Mouse (Mus musculus) liver (tissue): Measurements from ENCODE around the gene Slc9a5.

Experiments
- DNase-seq: peaks from one replicate; pipeline ENCODE4 v3.0.0-alpha.2; 2020; ENCODE audit warnings: mixed read lengths

The Slc9a5 gene

DNA sequence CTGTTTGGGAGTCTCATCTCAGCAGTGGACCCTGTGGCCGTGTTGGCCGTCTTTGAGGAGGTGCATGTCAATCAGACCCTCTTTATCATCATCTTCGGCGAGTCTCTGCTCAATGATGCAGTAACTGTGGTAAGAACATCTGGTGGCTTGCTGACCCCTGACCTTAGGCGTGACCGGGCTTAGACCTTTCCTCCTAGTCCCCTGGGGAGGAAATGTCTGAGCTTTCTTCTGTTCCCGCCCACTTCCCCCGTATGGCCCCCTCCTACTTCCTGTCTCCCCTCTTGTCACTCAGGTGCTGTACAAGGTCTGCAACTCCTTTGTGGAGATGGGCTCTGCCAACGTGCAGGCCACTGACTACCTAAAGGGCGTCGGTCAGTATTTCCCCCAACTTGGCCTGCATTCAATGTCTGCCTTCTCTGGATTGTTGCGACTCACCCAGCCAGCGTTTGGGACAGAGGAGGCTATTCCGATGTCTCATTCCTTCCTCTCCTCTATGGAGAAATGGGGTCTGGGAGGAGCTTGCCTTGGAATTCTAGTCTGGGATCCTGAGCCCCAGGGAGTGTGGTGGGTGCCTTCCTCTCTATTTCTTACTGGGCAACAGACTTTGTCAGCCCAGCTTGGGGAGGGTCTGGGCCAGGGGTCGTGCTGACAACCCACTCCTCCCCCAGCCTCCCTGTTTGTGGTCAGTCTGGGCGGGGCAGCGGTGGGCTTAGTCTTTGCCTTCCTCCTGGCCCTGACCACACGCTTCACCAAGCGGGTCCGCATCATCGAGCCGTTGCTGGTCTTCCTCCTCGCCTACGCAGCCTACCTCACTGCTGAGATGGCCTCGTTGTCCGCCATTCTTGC lies 6.8 kb downstream of the Slc9a5 start:
- DNase-seq, result no peak

DNA sequence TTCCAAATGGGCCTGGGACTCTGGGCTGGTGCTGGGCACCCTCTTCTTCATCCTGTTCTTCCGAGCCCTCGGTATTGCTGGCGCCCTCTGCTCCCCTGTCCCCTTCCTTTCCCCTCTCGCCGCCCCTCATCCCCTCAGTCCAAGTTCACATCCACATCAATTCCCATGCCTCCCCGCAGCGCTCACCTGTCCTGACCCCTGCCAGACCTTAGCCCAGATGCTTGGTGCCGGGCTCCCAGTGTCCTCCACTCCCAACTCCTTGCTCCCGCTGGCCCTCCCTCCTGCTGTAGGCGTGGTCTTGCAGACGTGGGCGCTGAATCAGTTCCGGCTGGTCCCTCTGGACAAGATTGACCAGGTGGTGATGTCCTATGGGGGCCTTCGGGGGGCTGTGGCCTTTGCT lies 8.0 kb downstream of the Slc9a5 start:
- DNase-seq, result no peak

DNA sequence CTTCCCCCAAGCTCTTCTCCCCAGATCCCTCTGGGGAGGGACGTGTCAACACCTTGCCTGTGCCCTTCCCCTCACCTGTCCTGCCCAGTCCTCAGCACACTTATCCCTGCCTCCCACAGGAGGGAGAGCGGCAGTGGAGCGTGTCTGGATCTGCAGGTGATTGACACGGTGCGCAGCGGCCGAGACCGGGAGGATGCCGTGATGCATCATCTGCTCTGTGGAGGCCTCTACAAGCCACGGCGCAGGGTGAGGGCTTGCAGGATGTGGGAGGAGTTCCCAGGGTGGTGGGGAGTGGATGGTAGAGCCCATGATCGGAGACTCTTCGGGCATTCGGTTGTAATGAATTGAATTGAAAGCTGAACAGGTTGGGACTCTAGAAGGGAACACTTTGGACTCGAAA lies 10.6 kb downstream of the Slc9a5 start:
- no peak for DNase-seq

- DNase-seq, result no peak
These were observed 11.0 kb downstream of the Slc9a5 start for GRCm38 (mm10) chr8:105359646-105360045.

GRCm38 (mm10) chr8:105361751-105362702 lies 13.4 kb downstream of the Slc9a5 start:
- no peak for DNase-seq

DNA sequence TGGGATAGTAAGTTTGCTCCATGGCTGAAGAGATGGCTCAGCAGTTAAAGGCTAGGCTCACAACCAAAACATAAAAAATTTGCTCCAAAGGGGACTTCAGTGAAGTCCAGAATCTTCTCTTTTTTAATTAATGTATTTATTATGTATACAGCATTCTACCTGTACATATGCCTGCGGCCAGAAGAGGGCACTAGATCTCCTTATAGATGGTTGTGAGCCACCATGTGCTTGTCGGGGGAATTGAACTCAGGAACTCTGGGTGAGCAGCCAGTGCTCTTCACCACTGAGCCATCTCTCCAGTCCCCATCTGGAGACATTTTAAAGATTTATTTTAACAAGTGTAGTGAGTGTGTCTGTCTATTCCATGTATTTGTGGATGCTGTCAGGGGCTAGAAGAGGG lies 18.5 kb downstream of the Slc9a5 start:
- DNase-seq, result no peak

- no peak for DNase-seq
These were observed 23.8 kb downstream of the Slc9a5 start for GRCm38 (mm10) chr8:105372473-105372872.

DNA sequence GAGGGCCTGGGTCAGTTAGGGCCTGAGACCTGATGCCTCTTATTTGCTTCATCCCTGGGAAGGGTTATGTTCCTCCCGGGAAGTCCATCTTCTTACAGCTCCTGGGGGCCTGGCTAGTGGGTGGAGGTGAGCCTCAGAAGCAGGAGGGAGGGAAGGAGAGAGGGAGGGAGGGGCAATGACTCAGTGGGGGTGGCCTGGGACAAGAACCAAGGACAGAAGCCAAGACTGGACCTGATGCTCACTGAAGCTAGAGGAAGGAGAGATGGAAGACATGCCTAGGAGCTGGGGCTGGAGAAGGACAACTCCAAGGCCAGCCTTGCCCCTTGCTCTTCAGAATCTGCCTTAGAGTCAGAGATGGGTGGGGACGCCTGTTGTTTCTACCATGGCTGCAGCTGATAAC lies 24.4 kb downstream of the Slc9a5 start, which contains the start of gene Plekhg4:
TSS of gene Plekhg4 (plus strand) at position 243 of the 400 bp plus-strand sequence.
- DNase-seq, result no peak

DNA sequence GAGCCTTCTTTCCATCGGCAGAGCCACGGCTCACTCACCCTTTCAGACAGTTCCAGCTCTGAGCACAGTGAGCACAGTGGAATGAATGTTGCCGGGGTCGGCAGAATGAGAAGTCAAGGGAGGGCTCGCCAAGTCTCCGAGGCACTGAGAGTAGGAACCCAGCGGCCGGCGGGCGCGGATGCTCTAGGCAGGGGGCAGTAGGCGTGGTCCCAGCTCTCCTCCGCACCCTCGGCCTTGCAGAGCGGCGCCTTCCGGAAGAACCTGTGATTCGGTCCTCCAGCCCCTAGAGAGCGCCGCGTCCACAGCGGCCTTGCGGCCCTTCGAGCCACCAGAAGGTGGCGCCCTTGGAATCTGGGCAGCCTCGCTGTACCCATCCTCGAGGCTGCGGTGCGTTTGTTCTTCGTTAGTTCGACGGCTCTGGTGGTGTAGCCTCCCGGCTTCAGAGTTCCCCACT lies 25.9 kb downstream of the Slc9a5 start:
- DNase-seq, result peak; percentile 60

DNA sequence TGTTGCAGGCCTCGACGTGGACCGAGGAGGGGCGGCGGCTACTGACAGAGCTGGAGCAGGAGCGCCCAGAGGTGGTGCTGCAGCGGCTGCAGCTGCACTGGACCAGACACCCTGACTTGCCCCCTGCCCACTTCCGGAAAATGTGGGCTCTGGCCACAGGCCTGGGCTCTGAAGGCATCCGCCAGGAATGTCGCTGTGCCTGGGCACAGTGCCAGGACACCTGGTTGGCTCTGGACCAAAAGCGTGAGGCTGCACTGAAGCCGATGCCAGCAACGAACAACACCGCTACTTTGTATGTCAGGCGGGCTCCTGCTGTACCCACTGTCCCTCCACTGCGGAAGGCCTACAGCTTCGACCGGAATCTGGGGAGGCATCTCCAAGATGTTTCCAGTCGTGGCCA lies 30.0 kb downstream of the Slc9a5 start:
- no peak for DNase-seq

GRCm38 (mm10) chr8:105380308-105380707 lies 31.7 kb downstream of the Slc9a5 start:
- no peak for DNase-seq

DNA sequence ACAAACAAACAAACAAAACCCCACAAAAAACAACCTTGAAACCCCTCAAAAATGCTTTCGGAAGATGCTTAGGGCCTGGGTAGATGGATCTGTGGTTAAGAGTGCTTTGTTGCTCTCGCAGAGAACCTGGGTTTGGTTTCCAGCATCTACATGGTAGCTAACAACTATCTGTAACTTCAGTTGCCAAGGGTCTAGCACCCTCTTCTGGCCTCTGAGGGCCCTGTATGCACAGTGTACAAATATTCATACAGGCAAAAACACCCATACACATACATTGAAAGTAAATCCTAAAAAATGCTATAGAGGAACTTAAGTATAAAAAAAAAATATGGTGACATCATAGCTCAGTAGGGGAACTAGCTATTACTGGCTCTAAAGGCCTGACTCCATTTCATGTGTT lies 35.4 kb downstream of the Slc9a5 start:
- DNase-seq, result no peak

DNA sequence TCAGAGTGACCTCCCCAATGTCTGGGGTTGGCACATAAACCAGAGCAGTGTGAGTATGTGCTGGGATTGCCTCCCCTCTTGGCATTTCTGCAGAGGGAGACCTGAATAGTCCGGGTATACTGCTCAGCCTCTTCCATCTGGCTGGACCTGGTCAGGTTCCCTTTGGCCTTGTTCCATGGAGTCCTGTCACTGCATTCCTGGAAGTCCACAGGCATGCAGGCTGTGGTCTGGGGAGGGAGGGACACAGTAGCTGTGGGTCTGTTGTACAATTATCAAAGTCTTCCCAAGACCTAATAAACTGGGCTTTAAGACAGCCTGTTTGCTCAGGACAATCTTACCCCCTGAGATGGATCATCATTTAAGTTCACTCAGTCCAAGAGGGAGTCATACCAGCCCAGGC lies 38.5 kb downstream of the Slc9a5 start:
- DNase-seq, result no peak

DNA sequence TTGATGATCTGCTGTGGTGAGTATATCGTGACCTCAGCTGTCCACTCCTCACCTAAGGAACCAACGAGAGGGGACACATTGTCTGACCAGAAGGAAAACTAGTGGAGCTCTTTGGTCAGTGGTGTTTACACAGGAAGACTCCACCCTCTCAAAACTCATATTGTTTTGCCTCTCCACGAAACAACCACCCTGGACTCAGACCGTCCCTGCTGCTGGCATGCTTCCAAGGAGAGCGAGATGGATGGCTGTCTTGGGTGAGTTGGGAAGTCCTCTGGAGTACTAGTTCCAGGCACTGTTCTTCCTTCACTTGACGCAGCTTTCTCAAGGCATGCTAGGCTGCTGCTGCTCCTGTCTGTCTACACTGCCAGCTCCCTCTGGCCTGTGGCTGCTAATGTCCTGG lies 40.5 kb downstream of the Slc9a5 start:
- DNase-seq, result no peak

DNA sequence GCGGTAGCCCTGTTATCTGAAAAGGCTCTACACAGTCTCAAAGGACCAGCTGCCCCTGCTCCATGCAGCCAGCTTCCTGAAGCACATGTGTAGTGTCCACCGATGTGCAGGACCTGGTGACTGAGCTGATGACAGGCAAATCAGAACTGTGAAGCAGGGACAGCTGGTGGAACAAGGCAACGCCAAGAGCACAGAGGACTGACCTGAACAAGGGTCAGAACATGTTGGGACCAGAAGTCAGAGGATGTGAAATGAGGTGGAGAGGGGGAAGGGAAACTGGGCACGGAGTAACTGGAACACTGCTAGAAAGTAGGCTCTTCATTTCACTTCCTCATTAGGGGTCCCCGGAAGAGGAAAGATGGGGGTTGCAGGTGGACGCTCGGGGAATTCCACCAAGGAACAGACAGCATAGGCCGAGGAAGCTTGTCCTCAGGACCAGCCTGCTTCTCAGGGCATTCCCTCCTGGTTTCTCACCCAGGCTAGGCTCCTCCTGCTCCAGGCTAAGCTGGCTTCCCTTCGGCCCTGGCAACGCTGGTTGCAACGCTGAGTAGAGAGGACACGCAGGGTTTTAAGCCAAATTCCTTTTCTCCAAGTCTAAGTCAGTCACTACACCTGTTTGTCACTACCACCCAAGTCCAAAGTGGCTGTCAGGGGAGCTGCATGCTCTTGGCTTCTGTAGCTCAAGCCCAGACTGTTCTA lies 44.6 kb downstream of the Slc9a5 start:
- DNase-seq, result no peak

DNA sequence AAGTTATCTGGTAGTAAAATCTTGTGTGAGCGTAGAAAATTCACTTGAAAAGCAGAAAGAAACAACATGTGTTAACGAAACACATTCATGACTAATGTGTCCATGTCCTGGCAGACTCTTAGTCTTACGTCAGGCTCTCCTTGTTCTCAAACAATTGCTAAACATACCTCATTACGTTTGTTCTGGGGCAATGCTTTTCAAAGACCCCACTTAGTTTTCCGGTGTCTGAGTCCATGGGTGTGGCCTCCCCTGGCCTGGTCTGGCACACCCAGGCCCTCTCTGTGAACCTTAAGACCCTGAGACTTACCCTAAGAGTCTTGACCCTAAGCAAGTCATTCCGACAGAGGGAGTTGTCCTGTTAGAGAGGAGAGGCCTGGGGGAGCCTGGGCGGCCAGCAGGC lies 45.3 kb downstream of the Slc9a5 start:
- DNase-seq, result no peak

DNA sequence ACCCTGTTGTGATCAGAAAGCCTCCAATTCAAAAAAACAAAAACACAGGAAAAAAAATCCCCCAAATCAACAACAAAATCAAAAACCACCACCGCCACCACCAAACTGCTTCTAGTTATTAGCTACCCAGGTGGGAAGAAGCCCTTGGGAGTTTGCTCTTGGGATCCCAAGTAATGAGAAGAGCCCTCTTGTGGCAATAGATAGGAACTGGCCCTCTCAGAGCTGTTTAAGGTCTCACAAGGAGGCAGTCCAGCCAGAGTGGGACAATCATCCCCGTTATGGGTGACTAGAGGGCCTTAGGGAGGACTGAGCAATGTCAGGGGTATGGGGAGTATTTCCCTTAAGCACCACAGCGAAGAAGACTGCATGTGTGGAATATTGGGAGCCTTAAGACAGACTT lies 49.1 kb downstream of the Slc9a5 start:
- DNase-seq, result no peak

DNA sequence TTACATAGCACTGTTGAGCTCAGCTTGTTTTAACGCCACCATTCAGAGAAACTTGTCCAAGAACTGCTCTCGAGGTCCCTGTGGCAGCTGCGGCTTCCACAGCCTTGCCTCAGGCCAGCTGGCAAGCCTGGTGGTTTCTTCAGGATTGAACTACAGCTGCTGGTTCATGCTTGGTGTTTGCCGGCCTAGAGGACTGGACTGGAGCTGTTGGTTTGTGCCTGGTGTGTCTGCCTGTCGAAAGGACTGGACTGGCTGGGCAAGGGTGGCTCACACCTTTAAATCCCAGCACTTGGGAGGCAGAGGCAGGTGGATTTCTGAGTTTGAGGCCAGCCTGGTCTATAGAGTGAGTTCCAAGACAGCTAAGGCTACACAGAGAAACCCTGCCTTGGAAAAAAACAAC lies 51.4 kb downstream of the Slc9a5 start:
- no peak for DNase-seq

DNA sequence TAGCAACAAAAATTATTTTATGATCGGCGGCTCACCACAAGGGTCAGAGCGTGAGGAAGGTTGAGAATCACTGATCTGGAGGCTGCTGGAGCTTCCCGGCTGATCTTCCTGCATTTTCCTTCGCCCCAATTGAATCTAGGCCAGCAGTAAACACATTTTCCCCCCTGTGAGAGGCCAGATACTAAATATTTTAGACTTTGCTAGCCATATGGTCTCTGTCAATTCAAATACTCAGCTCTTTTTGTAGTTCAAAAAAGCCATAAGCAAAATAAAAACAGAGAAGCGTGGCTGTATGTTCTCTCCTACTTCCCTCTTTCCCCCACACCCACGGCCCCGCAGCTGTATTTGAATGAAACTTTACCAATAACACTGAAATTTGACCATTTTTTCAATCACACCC lies 54.8 kb downstream of the Slc9a5 start:
- no peak for DNase-seq

- DNase-seq, result no peak
These were observed 55.9 kb downstream of the Slc9a5 start for GRCm38 (mm10) chr8:105404496-105404895.

GRCm38 (mm10) chr8:105406416-105406815 lies 57.8 kb downstream of the Slc9a5 start:
- DNase-seq, result no peak

DNA sequence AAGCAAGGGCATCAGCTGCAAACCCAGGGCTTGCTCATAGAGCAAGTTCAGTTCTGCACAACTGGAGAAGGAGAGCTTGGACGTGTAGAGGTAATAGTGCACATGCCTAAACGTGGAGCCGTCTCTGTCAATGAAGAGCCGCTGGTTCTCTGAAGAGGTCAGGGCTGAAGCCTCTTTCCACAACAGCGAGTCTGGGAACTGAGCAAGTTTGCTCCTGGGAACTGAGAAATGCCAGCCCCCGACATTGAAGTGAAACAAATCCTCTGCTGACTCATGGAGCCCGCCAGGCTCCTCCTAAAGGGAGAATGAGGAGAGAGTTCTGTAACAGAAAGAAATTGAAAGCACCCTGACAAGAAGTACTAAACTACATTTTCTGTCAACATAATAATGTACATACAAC lies 59.7 kb downstream of the Slc9a5 start:
- DNase-seq, result no peak

GRCm38 (mm10) chr8:105409947-105410346 lies 61.3 kb downstream of the Slc9a5 start:
- no peak for DNase-seq
